Mouse (Mus musculus): ENCODE measurements at regions not wholly inside any gene's neighbourhood (a gene's known extent, or its start where the extent isn't known, plus 50 kb on each side); places are given as distances from the start of the nearest gene placed in this dataset.

GRCm38 (mm10) chr13:118483031-118483430, 96.0 kb upstream of the Mrps30 start:
- Histone ChIP-seq H3K27ac (replicated peaks; ENCODE audit: insufficient read depth, low read depth, low read length) (no peak overlapping the region), H3K79me2 (ENCODE audit: control insufficient read depth, insufficient read depth, low read length) (no peaks in the 10 kb centered on the region), H3K9ac (ENCODE audit: low read depth, low read length) (no peak overlapping the region), H3K4me1 (ENCODE audit: control insufficient read depth, insufficient read depth, low read length) (no peaks in the 10 kb centered on the region), H3K27me3 (ENCODE audit: control insufficient read depth, insufficient read depth, low read length) (no peaks in the 10 kb centered on the region), H3K4me3 (ENCODE audit: insufficient read depth, low read depth, low read length) (no peak overlapping the region), H3K36me3 (ENCODE audit: control insufficient read depth, insufficient read depth, low read length) (no peaks in the 10 kb centered on the region)
- TF ChIP-seq CTCF (IDR thresholded peaks at IDR 0.05; ENCODE audit: low read depth, low read length) (no peak), POLR2A (IDR thresholded peaks at IDR 0.05; ENCODE audit: extremely low read depth, insufficient read depth, low read length) (no peak)
- no peak for DNase-seq (ENCODE audit: extremely low read depth, low read depth, low spot score)
- 69% methylated on average over 8 of the region's 8 CpGs for WGBS

- WGBS = 79% methylated on average over 1 of the region's 1 CpGs
- TF ChIP-seq POLR2A (IDR thresholded peaks at IDR 0.05; ENCODE audit: extremely low read depth, insufficient read depth, low read length) (no peak), CTCF (IDR thresholded peaks at IDR 0.05; ENCODE audit: low read depth, low read length) (no peak)
- Histone ChIP-seq H3K79me2 (ENCODE audit: control insufficient read depth, insufficient read depth, low read length) (no peaks in the 10 kb centered on the region), H3K36me3 (ENCODE audit: control insufficient read depth, insufficient read depth, low read length) (no peaks in the 10 kb centered on the region), H3K9ac (ENCODE audit: low read depth, low read length) (no peak overlapping the region), H3K27me3 (ENCODE audit: control insufficient read depth, insufficient read depth, low read length) (no peaks in the 10 kb centered on the region), H3K4me1 (ENCODE audit: control insufficient read depth, insufficient read depth, low read length) (no peaks in the 10 kb centered on the region), H3K4me3 (ENCODE audit: insufficient read depth, low read depth, low read length) (no peak overlapping the region), H3K27ac (replicated peaks; ENCODE audit: insufficient read depth, low read depth, low read length) (no peak overlapping the region)
- DNase-seq (ENCODE audit: extremely low read depth, low read depth, low spot score) = no peak
These were observed 93.2 kb upstream of the Mrps30 start for GRCm38 (mm10) chr13:118480237-118480636.

- no peaks in the 10 kb centered on the region for H3K4me1 ChIP-seq (ENCODE audit: control insufficient read depth, insufficient read depth, low read length)
- no peak overlapping the region for H3K4me3 ChIP-seq (ENCODE audit: insufficient read depth, low read depth, low read length)
- 44% methylated on average over 1 of the region's 1 CpGs for WGBS
- H3K79me2 ChIP-seq (ENCODE audit: control insufficient read depth, insufficient read depth, low read length) = no peaks in the 10 kb centered on the region
- H3K36me3 ChIP-seq (ENCODE audit: control insufficient read depth, insufficient read depth, low read length) = no peaks in the 10 kb centered on the region
- no peak overlapping the region for H3K27ac ChIP-seq (replicated peaks; ENCODE audit: insufficient read depth, low read depth, low read length)
- H3K27me3 ChIP-seq (ENCODE audit: control insufficient read depth, insufficient read depth, low read length) = no peaks in the 10 kb centered on the region
- DNase-seq (ENCODE audit: extremely low read depth, low read depth, low spot score) = no peak
- TF ChIP-seq CTCF (IDR thresholded peaks at IDR 0.05; ENCODE audit: low read depth, low read length) (no peak), POLR2A (IDR thresholded peaks at IDR 0.05; ENCODE audit: extremely low read depth, insufficient read depth, low read length) (no peak)
- H3K9ac ChIP-seq (ENCODE audit: low read depth, low read length) = no peak overlapping the region
These were observed 91.4 kb upstream of the Mrps30 start for GRCm38 (mm10) chr13:118478487-118478886.

GRCm38 (mm10) chr13:118472578-118472977, 85.5 kb upstream of the Mrps30 start:
- no peaks in the 10 kb centered on the region for H3K36me3 ChIP-seq (ENCODE audit: control insufficient read depth, insufficient read depth, low read length)
- WGBS = 74% methylated on average over 7 of the region's 7 CpGs
- no peak overlapping the region for H3K9ac ChIP-seq (ENCODE audit: low read depth, low read length)
- no peak for DNase-seq (ENCODE audit: extremely low read depth, low read depth, low spot score)
- H3K27ac ChIP-seq (replicated peaks; ENCODE audit: insufficient read depth, low read depth, low read length) = no peak overlapping the region
- TF ChIP-seq CTCF (IDR thresholded peaks at IDR 0.05; ENCODE audit: low read depth, low read length) = no peak
- no peak for TF ChIP-seq POLR2A (IDR thresholded peaks at IDR 0.05; ENCODE audit: extremely low read depth, insufficient read depth, low read length)
- H3K27me3 ChIP-seq (ENCODE audit: control insufficient read depth, insufficient read depth, low read length) = no peaks in the 10 kb centered on the region
- no peaks in the 10 kb centered on the region for H3K79me2 ChIP-seq (ENCODE audit: control insufficient read depth, insufficient read depth, low read length)
- H3K4me3 ChIP-seq (ENCODE audit: insufficient read depth, low read depth, low read length) = no peak overlapping the region
- no peaks in the 10 kb centered on the region for H3K4me1 ChIP-seq (ENCODE audit: control insufficient read depth, insufficient read depth, low read length)

- no peaks in the 10 kb centered on the region for H3K27me3 ChIP-seq (ENCODE audit: control insufficient read depth, insufficient read depth, low read length)
- H3K79me2 ChIP-seq (ENCODE audit: control insufficient read depth, insufficient read depth, low read length) = no peaks in the 10 kb centered on the region
- WGBS = 80% methylated on average over 9 of the region's 9 CpGs
- no peak overlapping the region for H3K27ac ChIP-seq (replicated peaks; ENCODE audit: insufficient read depth, low read depth, low read length)
- H3K4me1 ChIP-seq (ENCODE audit: control insufficient read depth, insufficient read depth, low read length) = no peaks in the 10 kb centered on the region
- no peaks in the 10 kb centered on the region for H3K36me3 ChIP-seq (ENCODE audit: control insufficient read depth, insufficient read depth, low read length)
- no peak for DNase-seq (ENCODE audit: extremely low read depth, low read depth, low spot score)
- no peak overlapping the region for H3K9ac ChIP-seq (ENCODE audit: low read depth, low read length)
- TF ChIP-seq CTCF (IDR thresholded peaks at IDR 0.05; ENCODE audit: low read depth, low read length) = no peak
- no peak for TF ChIP-seq POLR2A (IDR thresholded peaks at IDR 0.05; ENCODE audit: extremely low read depth, insufficient read depth, low read length)
- H3K4me3 ChIP-seq (ENCODE audit: insufficient read depth, low read depth, low read length) = no peak overlapping the region
These were observed 72.8 kb upstream of the Mrps30 start for GRCm38 (mm10) chr13:118459672-118460384.

- Histone ChIP-seq H3K27ac (replicated peaks; ENCODE audit: insufficient read depth, low read depth, low read length) (no peak overlapping the region), H3K36me3 (ENCODE audit: control insufficient read depth, insufficient read depth, low read length) (no peaks in the 10 kb centered on the region), H3K4me1 (ENCODE audit: control insufficient read depth, insufficient read depth, low read length) (no peaks in the 10 kb centered on the region), H3K27me3 (ENCODE audit: control insufficient read depth, insufficient read depth, low read length) (no peaks in the 10 kb centered on the region), H3K9ac (ENCODE audit: low read depth, low read length) (no peak overlapping the region), H3K4me3 (ENCODE audit: insufficient read depth, low read depth, low read length) (no peak overlapping the region), H3K79me2 (ENCODE audit: control insufficient read depth, insufficient read depth, low read length) (no peaks in the 10 kb centered on the region)
- no peak for DNase-seq (ENCODE audit: extremely low read depth, low read depth, low spot score)
- TF ChIP-seq CTCF (IDR thresholded peaks at IDR 0.05; ENCODE audit: low read depth, low read length) (no peak), POLR2A (IDR thresholded peaks at IDR 0.05; ENCODE audit: extremely low read depth, insufficient read depth, low read length) (no peak)
- WGBS = 60% methylated on average over 6 of the region's 6 CpGs
These were observed 62.1 kb upstream of the Mrps30 start for GRCm38 (mm10) chr13:118448977-118449705.

All from liver, adult 2 months (tissue).